Mouse (Mus musculus): ENCODE results near the gene Lrrc56. TPM values are rescaled to one million over a fixed set of nuclear protein-coding genes. Genes with fewer than 3 reads are reported as not detected.

Lrrc56 gene
- total RNA-seq, 2 experiments from 2014 or later: 1.4 to 2.5 TPM

GRCm38 (mm10) chr7:141191796-141192685 is 1.9 kb upstream of the Lrrc56 start:
- DNase-seq: no peak

- DNase-seq: peak; percentile 37
These were observed 1.1 kb upstream of the Lrrc56 start for GRCm38 (mm10) chr7:141192776-141193347.

DNA sequence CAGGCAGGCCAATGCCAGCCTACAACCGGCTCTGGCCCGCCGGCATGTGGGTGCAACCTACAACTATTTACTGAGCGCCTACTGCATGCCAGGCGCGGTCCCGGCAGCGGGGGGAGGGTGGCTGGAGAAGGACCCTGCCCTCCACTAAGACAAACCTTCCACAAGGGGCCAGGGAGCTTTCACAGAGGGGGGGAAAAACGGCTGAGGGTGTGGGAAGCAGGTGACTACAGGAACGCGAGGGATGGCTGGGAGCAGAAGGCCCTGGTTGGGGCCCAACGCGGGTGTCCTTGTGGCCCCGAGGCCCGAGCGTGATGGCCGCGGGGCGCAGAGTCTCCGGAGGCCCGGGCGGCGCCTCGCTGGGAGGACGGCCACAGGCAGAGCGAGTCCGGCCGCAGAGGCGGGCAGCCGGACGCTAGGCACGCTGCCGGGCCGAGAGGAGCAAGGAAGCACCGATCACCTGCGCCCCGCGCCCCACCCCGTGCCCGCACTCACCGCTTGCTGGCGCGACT is 555 bp upstream of the Lrrc56 start:
- DNase-seq: peak; percentile 54

DNA sequence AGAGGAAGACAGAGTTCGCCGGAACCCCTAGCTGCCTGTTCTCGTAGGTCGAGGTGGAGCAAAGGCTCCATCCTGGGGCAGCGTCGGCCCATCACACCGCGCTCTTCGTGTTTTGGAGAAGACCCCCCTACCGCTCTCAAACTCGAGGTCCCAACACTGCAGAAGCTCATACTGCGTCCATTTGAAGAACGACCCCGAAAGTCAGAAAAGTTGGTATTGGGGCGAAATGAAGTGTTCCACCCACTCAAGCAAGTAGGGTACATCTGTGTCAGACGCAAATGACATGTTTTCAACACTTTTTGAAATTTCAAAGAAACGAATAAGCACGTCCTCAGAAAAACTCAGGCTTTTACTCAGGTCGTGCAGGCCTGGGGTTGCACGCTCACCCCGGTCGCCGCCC is 452 bp downstream of the Lrrc56 start:
- no peak for DNase-seq

GRCm38 (mm10) chr7:141194830-141195229 is 873 bp downstream of the Lrrc56 start:
- DNase-seq: peak; percentile 77

- DNase-seq: no peak
These were observed 1.8 kb downstream of the Lrrc56 start for GRCm38 (mm10) chr7:141195754-141196153.

GRCm38 (mm10) chr7:141196619-141197282 is 2.8 kb downstream of the Lrrc56 start:
- no peak for DNase-seq

DNA sequence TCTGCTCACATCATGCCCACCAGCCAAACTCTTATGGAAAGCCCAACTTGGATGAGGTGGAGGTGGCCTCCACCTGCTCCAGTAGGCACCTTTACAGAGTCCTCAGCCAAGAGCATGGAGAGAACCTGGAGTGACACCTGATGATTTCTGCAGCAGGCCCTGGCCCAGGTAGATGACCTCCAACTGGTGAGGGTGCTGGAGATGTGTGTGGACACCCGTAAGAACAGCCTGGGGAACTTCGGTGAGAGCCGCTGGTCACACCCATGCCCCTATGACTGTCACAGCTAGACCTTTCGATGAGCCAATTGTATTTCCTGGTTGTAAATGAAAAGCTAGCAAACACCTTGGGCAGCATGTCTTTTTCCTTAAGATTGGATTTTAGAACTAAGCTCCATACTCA is 4.2 kb downstream of the Lrrc56 start:
- DNase-seq: no peak

DNA sequence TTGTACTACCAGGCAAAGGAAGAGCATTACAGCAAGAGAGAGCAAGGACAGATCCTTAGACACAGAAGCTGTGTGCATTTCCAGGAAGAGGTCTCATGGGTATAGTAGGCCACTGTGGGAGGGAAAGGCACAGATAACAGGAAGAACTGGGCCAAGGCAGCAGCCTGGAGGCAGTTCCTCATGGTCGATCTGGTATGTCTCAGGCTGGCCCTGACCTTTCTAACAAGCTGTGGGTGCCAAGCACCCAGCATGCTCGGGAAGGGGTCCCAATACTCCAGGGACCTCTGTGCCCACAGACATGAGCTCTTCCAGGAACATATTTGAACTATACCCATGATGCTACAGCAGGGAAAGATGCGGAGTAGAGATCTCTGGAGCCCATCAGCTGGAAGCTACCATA is 10.6 kb downstream of the Lrrc56 start:
- DNase-seq: no peak

GRCm38 (mm10) chr7:141205504-141205903 is 11.5 kb downstream of the Lrrc56 start:
- DNase-seq: no peak

GRCm38 (mm10) chr7:141206182-141206937 is 12.4 kb downstream of the Lrrc56 start:
- no peak for DNase-seq

- no peak for DNase-seq
These were observed 15.6 kb downstream of the Lrrc56 start for GRCm38 (mm10) chr7:141209526-141209925.

- DNase-seq: no peak
These were observed 16.2 kb downstream of the Lrrc56 start for GRCm38 (mm10) chr7:141210137-141210536.

- no peak for DNase-seq
These were observed 16.7 kb downstream of the Lrrc56 start for GRCm38 (mm10) chr7:141210606-141211131.

- DNase-seq: no peak
These were observed 19.2 kb downstream of the Lrrc56 start for GRCm38 (mm10) chr7:141213133-141213532.

GRCm38 (mm10) chr7:141213605-141214235 is 19.8 kb downstream of the Lrrc56 start, which contains the start of gene Lmntd2:
Lmntd2 (minus strand) TSS chr7:141214080.
- DNase-seq: no peak

GRCm38 (mm10) chr7:141214310-141214709 is 20.4 kb downstream of the Lrrc56 start:
- no peak for DNase-seq

- DNase-seq: peak; percentile 85
These were observed 21.3 kb downstream of the Lrrc56 start, which contains the start of gene Rassf7 for GRCm38 (mm10) chr7:141215101-141215879. Rassf7 (plus strand) TSS chr7:141215860.

DNA sequence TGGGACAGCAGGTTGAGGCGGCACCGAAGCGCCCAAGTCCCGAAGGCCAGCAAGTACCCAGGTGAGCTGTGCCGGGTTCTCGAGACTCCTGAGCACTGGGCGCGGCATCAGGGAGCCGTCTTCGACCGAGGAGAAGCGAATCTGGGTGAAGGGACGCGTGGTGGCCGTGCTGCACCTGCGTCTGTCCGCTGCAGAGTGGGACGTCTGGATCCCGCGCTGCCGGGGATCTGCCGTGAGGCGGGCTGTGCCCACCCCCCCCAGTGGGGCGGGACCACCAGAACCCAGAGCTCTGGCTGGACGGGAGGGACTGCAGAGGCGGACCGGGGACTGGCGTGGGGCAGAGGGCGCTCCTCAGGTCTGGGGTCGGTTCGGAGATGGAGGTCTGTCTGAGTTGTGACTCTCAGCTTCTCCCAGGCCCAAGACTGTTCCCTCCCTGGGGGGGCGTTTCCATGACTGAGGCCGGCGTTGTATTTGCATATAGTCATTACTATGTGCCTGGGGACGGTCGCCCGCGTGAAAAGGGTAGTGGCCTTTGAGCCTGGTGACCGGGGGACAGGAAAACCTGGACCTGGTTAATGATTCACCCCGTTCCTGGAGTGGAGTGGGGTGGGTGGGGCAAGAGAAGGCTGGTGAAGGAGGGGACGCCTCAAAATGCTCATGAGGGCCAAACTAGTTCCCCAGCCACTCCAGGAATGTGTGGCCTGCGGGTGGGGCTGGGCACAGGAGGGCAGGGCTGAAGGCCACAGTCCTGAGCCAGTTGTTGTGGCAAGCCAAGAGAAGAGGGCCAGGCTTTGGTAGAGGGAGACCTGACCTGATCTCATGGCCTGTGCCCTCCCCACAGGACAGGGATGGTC is 22.1 kb downstream of the Lrrc56 start:
- DNase-seq: no peak
